Mouse (Mus musculus) regulatory T cell (primary cell): ENCODE measurements around the gene Dgcr8.
"Not testable (repeated sequence)": the region's sequence is repeated elsewhere in the genome, so short reads cannot be mapped to it uniquely, and the experiment has no call there.

Source experiments
- in situ Hi-C: fragments of 300-600 bp; cut with MboI, MseI; formaldehyde crosslinking; loops from one replicate; pipeline ENCODE4 v1.15.1; 2025; ENCODE audit warnings: high pct_unique_total_duplicates

Dgcr8 gene

GRCm38 (mm10) chr16:18289067-18289588, at the start of gene Dgcr8:
TSS of gene Dgcr8 (minus strand) at chr16:18289246.
- in situ Hi-C loops, result no loop called here

DNA sequence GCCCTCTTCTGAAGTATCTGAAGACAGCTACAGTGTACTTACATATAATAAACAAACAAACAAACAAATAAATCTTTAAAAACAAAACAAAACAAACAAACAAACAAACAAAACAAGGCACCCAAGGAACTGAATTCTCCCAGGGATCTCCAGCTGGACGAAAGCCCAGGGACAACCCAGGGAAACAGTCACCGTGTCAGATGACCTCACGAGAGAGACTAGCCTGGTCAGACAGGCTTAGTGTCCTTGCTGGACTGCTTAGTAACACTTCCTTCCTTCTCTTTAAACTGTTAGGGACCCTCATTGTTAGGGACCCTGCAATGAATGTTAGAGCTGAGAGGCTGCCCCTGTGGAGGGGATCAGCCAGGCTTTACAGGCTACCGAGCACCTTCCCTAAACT, 48.2 kb upstream of the Dgcr8 start:
- in situ Hi-C loops, result no loop called here

DNA sequence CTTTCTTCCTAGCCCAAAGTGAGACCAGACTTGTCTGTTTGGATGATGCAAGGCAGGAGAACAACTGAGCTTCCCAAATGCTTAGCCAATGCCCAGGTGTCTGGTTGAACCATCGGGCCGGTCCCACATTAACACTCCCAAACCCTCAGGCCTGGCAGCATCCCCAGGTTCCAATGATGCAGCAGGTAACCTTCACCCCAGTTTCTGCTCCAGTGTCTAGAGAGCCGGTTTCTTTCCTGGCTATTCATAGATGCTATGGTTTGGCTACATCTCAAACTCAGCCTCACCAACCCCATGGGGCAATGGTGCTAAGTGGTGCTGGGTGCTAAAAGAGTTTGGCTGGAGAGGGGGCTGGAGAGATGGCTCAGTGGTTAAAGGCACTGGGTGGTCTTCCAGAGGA, 46.9 kb upstream of the Dgcr8 start:
- in situ Hi-C loops, result no loop called here

GRCm38 (mm10) chr16:18333976-18334375, 44.9 kb upstream of the Dgcr8 start:
- in situ Hi-C loops, result no loop called here

GRCm38 (mm10) chr16:18328524-18328923, 39.5 kb upstream of the Dgcr8 start:
- in situ Hi-C loops, result no loop called here

- in situ Hi-C loops, result no loop called here
Observed at GRCm38 (mm10) chr16:18327936-18328335, 38.9 kb upstream of the Dgcr8 start.

GRCm38 (mm10) chr16:18325741-18326140, 36.7 kb upstream of the Dgcr8 start:
- in situ Hi-C loops, result no loop called here

DNA sequence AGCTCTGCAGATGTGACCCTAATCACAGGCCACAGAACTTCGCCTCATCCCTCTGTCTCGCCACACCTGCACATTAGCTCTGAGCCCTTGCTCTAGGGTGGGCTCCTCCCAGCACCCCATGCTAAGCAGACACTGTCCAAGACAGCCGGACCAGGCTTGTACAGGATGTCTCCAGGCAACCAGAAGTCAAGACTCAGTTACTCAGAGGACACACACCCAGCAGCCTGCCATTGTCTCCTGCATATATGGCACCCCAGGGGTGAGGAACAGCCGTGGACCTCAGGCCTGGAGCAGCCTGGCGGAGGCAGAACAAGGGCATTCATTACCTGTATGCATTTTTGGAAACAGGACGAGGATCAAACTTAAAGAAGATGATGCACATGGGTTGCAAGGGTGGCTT, 35.0 kb upstream of the Dgcr8 start:
- in situ Hi-C loops, result no loop called here

GRCm38 (mm10) chr16:18323460-18323859, 34.4 kb upstream of the Dgcr8 start:
- in situ Hi-C loops, result no loop called here

DNA sequence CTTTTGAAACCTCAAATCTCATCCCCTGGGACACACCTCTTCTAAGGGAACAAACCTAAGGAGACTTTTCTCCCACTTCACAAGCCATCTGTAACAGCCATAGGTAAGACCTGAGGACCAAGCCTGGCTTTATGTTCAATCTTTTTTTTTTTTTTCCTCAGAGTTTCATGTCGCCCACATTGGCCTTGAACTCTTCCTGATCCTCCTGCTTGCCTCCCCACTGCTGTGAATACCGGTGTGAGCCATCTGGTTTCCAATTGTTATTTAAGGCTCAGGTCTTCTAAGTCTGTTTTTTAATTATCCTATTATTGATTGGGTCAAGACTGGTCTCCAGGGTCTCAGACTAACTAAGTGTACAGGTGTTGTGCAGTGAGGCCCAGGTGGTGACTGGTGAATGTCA, 32.4 kb upstream of the Dgcr8 start:
- in situ Hi-C loops, result no loop called here

DNA sequence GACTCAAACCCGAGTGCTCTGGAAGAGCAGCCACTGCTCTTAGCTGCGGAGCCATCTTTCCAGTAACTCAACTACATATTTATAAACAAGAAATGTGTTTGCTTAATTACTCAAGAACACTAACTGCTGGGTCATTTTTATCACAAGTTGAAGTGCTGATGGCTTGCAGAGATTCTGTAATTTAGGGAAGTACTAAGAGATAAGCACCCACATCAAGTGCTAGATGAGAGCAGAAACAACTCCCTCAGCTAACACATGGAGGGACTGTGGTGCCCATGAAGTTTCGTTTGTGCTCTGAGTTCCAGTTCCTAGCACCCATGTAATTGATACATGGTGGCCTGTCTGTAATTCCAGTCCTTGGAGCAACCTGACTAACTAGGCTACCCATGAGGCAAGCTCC, 29.9 kb upstream of the Dgcr8 start:
- in situ Hi-C loops, result no loop called here

DNA sequence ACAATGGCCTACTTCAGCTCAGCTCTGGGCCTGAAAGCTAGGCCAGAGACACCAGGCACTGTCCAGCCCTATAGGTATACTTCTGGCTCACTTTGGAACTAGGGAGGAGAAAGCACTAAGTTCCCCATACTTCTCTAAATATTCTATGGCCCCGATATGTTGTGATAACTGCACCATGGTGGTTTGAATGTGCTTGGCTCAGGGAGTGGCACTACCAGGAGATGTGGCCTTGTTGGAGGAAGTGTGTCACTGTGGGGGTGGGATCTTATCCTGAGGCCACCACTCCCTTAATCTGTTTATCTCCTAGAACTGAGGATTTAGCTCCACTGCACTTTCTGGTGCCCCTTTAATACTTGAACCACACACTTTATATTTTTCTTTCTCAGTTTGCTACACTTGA, 19.1 kb upstream of the Dgcr8 start:
- in situ Hi-C loops, result no loop called here

GRCm38 (mm10) chr16:18289614-18290013, 568 bp upstream of the Dgcr8 start:
- in situ Hi-C loops, result not testable (repeated sequence)

DNA sequence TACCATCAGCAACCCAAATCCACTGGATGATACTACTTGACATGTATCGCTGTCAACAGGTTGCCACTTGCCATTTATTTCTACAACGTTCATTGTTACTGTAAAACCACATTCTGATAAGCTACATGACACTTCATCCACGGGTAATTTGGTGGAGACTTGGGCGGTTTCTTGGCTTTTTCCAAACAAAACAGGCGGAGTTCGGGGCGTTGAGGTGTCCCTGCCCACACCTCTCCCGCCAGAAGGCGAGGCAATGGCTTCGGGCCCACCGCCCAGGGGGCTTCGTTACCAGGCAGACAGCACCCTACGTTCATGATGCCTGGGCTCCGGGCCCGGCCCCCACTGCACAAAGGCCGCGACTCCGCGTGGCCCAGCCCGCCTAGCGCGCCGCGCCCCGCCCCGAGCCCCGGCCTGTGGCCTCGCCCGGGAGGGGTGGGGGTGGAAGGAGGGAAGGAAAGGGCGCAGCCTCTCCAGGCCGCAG, 425 bp downstream of the Dgcr8 start:
- in situ Hi-C loops, result no loop called here

DNA sequence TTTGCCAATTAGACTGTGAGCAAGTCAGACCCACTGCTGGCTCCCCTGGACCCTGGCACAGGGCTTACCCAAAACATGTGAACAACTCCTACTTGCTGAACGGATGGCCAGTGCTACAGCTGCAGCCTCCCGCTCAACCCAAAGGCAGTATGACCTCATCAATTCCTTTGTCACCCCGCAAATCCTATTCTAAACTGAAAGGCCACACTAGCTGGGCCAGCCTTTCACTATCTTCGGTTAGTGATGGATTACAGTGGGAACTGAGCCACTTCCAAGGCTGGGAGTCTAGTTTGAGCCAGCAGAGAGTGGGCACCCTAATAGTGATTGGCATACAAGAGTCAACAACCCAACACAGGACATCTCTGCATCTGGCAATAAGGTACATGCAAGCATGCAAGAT, 880 bp downstream of the Dgcr8 start:
- in situ Hi-C loops, result no loop called here

GRCm38 (mm10) chr16:18275166-18275565, 13.9 kb downstream of the Dgcr8 start:
- in situ Hi-C loops, result no loop called here

DNA sequence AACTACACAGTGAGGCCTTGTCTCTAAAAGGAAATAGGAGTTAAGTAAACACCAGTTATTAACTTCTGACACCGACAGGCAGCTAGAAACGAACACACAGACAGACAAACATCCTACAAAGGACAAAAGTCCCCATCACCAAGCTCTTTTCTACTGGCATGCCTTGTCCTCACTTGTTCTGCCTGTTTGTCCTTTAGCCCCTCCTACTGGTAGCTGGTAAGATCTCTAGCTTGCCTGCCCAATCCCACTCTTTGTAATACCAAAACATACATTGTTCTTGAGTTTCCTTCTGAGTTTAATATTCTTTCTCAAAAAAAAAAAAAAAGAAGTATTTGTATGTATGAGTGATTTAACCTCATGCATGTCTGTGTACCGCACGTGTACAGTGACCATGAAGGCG, 20.9 kb downstream of the Dgcr8 start:
- in situ Hi-C loops, result no loop called here

DNA sequence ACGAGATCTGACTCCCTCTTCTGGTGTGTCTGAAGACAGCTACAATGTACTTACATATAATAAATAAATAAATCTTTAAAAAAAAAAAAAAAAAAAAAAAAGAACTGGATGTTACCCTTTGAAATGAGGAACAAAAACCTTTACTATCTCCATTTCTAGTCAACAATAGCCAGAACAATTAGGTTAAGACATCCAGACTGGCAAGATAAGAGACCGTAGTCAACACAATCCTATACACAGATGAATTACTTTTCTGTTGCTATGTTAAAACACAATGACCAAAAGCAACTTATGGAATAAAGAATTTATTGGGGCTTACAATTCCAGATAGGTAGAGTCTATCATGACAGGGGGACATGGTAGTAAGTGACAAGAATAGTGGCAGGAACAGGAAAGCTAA, 24.0 kb downstream of the Dgcr8 start:
- in situ Hi-C loops, result no loop called here

DNA sequence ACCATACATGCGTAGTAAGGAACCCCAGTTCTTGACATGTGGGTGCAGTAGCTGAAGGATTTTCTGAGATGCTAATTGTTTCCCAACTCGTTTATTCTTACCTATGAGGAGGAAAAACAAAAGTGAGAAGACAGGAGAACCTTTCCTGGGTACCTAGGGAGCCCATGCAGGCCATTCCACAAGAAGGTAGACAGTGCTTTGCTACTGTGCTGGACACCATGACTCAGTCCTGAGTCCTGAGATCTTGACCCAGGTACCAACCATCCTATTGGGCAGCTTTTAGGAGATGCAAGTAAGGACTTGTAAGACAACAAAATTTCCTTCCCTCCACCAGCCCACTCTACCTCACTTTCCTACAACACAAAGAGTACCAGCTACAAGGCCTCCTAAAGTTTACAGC, 30.8 kb downstream of the Dgcr8 start, which contains the start of gene Gm49776:
TSS of gene Gm49776 (minus strand) at position 101 of the 400 bp plus-strand sequence.
- in situ Hi-C loops, result no loop called here

DNA sequence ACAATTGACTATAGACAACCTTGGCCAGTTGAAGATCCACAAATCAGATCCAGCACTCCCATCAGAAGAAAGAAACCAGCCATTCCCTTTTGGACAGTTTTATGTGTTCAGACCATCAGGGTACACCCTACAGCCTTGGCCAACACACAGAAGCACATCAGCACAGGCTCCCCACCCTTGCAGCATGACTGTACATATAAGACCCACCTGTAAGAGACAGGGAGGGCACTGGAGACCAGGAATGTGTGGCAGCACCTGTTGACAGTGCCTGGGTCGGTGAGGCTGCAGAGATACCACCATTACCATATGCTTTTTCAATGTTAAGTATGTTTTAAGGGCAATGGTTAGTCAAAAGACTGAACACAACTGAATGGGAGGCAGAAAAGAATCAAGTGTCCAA, 35.2 kb downstream of the Dgcr8 start:
- in situ Hi-C loops, result no loop called here

- in situ Hi-C loops, result no loop called here
Observed at GRCm38 (mm10) chr16:18252736-18253135, 36.3 kb downstream of the Dgcr8 start.

DNA sequence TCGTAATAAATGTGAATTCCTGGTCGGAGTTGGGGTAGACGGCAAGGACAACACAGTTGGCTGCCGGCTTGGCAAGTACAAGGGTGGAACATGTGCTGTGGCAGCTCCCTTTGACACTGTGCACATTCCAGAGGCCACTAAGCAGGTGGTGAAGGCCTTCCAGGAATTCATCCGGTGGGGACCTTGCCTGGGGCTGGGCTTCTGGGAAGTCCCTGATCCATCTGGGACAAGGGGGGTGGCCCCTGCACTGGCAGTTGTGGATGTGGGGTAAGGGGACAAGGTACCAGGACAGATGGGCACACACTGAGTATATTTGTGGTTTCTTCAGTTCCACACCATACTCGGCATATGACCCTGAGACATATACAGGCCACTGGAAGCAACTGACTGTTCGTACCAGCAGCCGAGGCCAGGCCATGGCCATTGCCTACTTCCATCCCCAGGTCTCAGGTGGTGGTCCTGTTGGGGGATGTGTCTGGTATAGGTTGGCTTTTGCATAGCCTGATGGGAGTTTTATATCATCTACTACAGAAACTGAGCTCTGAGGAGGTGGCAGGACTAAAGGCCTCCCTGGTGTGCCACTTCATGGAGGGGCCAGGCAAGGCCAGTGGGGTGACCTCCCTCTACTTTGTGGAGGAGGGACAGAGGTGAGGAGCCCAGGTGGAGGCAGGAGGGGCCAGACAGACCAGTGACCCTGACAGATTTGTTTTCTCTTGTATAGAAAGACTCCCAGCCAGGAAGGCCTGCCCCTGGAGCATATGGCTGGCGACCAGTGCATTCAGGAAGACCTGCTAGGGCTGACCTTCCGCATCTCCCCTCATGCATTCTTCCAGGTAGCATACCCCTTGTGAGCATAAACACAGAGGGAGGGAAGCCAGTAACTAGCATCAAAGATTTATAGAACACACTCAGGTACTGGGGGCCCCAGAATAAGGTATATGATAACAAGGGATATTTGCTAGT, 37.9 kb downstream of the Dgcr8 start:
- in situ Hi-C loops, result no loop called here

GRCm38 (mm10) chr16:18250231-18250630, 38.8 kb downstream of the Dgcr8 start:
- in situ Hi-C loops, result no loop called here
